Mouse (Mus musculus) forebrain, embryonic 10.5 days (tissue): Measurements from ENCODE around the gene Gm11020. TPM values are rescaled to one million over a fixed set of nuclear protein-coding genes. Genes with fewer than 3 reads are reported as not detected.

Source experiments
- polyA plus RNA-seq: library from polyadenylated mRNA; unstranded; fragments of >200 nt; fragmentation: Nextera tagmentation; extraction: Ambion mirVana; gene quantifications from 2 replicates; pipeline ENCODE4 v1.2.1, GENCODE M21; 2016

Gm11020 gene
- polyA plus RNA-seq, 1 experiment from 2014 or later, result not detected

Other genes with a start within 250 kb of the Gm11020 start
- 12.5 and 14.3 TPM in 2 replicates for gene Cdh5, start 219.9 kb upstream of the Gm11020 start, polyA plus RNA-seq
- gene Bean1, start 151.1 kb upstream of the Gm11020 start, polyA plus RNA-seq, result 0.09 TPM in 1 of 2 replicates, not detected in the other
- 25.7 and 25.8 TPM in 2 replicates for gene Tk2, start 73.0 kb upstream of the Gm11020 start, polyA plus RNA-seq
- 39.4 and 41.7 TPM in 2 replicates for gene Cklf, start 70.7 kb upstream of the Gm11020 start, polyA plus RNA-seq
- gene Cmtm2a, start 28.4 kb upstream of the Gm11020 start, polyA plus RNA-seq, result not detected in 2 replicates
- gene Gm45711, start 11.5 kb upstream of the Gm11020 start, polyA plus RNA-seq, result not detected in 2 replicates
- not detected in 2 replicates for gene Cmtm1, start 11.4 kb upstream of the Gm11020 start, polyA plus RNA-seq
- gene Cmtm2b, start 663 bp downstream of the Gm11020 start, polyA plus RNA-seq, result not detected in 2 replicates
- 68.5 and 70.9 TPM in 2 replicates for gene Cmtm3, start 17.8 kb downstream of the Gm11020 start, polyA plus RNA-seq
- gene Cmtm4, start 74.2 kb downstream of the Gm11020 start, polyA plus RNA-seq, result 2.2 and 2.5 TPM in 2 replicates
- 81.5 and 81.9 TPM in 2 replicates for gene Dync1li2, start 121.5 kb downstream of the Gm11020 start, polyA plus RNA-seq
- 0.10 TPM in 2 replicates for gene Terb1, start 188.3 kb downstream of the Gm11020 start, polyA plus RNA-seq
- 133 and 146 TPM in 2 replicates for gene Nae1, start 213.1 kb downstream of the Gm11020 start, polyA plus RNA-seq
- gene Car7, start 213.1 kb downstream of the Gm11020 start, polyA plus RNA-seq, result 1.1 and 1.3 TPM in 2 replicates